Mouse (Mus musculus) left cerebral cortex, postnatal 36 days (tissue): ENCODE measurements around the gene Stx12. TPM values are rescaled to one million over a fixed set of nuclear protein-coding genes. Genes with fewer than 3 reads are reported as not detected.

ENCODE experiments used
- DNase-seq, 2 experiments: peaks; one replicate each; pipeline ENCODE4 v3.0.0; 2021 to 2022; ENCODE audit warnings: low spot score in 2 of 2, mixed read lengths in 1 of 2
- intact Hi-C: fragments of 180-260 bp; cut with DNase I; formaldehyde crosslinking; loops from one replicate; pipeline ENCODE4 v1.15.1; 2025
- total RNA-seq, 2 experiments: library from RNA; stranded (reverse); gene quantifications; 2 replicates each; pipeline ENCODE4 v1.2.3; 2021

The Stx12 gene
- total RNA-seq, 2 experiments from 2014 or later = 96.5 to 101 TPM

DNA sequence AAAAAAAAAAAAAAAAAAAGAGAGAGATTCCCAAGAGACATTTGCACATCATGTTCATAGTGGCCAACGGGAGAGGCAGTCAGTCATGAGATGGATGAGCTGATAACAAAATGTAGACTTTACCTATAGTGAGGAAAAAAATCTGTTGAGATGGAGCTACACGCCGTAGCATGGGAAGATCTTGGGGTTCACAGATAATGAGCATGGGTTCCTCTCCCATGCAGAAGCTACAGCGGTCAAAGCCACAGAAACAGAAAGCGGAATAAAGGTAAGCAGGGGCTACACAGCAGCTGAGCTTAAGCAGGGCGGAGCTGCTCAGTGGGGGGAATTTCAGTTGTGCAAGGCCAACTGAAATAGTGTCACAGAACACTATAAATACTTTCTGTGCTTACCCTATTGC is 80.0 kb downstream of the Stx12 start:
- DNase-seq = no peak
- intact Hi-C loops = no loop called here

DNA sequence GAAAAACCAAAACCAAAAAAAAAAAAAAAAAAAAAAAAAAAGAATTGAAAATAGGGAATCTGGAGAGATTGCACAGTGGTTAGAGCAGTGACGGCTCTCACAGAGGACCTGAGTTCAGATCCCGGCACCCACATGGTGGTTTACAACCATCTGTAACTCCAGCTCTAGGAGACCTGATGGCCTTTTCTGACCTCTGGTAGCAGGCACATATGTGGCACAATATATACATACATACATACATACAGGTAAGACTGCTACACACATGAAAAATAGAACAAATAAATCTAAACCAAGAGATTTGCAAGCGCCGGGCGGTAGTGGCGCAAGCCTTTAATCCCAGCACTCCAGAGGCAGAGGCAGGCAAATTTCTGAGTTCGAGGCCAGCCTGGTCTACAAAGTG is 80.4 kb downstream of the Stx12 start:
- DNase-seq = no peak
- intact Hi-C loops = no loop called here

Other genes starting within 250 kb of the Stx12 start
- gene Eya3, start 245.5 kb downstream of the Stx12 start, total RNA-seq = 10 to 100 TPM; 27.4 to 30.4 TPM
- 1 to 10 TPM; 2.7 to 3.6 TPM for gene Xkr8, start 152.0 kb downstream of the Stx12 start, total RNA-seq
- 1 to 10 TPM; 2.5 to 5.0 TPM for gene Smpdl3b, start 127.3 kb downstream of the Stx12 start, total RNA-seq
- gene Rpa2, start 116.2 kb downstream of the Stx12 start, total RNA-seq = 10 to 100 TPM; 13.3 to 14.9 TPM
- 1 to 10 TPM in 1 of 2 experiments, under 1 TPM in 1; 0.89 to 1.3 TPM for gene Themis2, start 88.1 kb downstream of the Stx12 start, total RNA-seq
- gene Ppp1r8, start 41.3 kb downstream of the Stx12 start, total RNA-seq = 10 to 100 TPM; 42.7 to 45.9 TPM
- 10 to 100 TPM; 49.9 to 57.7 TPM for gene Fam76a, start 38.0 kb upstream of the Stx12 start, total RNA-seq
- gene Fgr, start 89.6 kb upstream of the Stx12 start, total RNA-seq = under 1 TPM in 1 of 2 experiments, not detected in 1; 0.17 TPM
- 100 to 1,000 TPM in 1 of 2 experiments, 10 to 100 TPM in 1; 91.3 to 110 TPM for gene Ahdc1, start 126.8 kb upstream of the Stx12 start, total RNA-seq
- 10 to 100 TPM; 21.5 to 30.3 TPM for gene Wasf2, start 246.0 kb upstream of the Stx12 start, total RNA-seq